Mouse (Mus musculus) liver, adult 2 months (tissue): Measurements from ENCODE around the gene Tead1.

ENCODE experiments used
- CTCF ChIP-seq: fragments of 200-500 bp; IDR thresholded peaks from 2 replicates; pipeline ENCODE4 v1.5.1; 2011; ENCODE audit warnings: low read depth, low read length, control low read depth
- POLR2A ChIP-seq: fragments of 200-500 bp; IDR thresholded peaks from 2 replicates; pipeline ENCODE4 v1.6.1; 2011; ENCODE audit warnings: low read length, control low read depth; ENCODE audit not compliant: insufficient read depth; ENCODE audit errors: extremely low read depth

- TF ChIP-seq CTCF (no peak), POLR2A (no peak)
Observed at GRCm38 (mm10) chr7:112851281-112851744, 172.2 kb downstream of the Tead1 start.
